ENCODE assay signal across 29 mouse cellular contexts in genomic region chr15:102965003-102965891, GRCm38 (mm10). TPM values are rescaled to one million over a fixed set of nuclear protein-coding genes. Genes with fewer than 3 reads are reported as not detected.
A peak's percentile ranks its signal among the peaks of the same experiment; 100 is the strongest.
DNase-seq lines count a peak whose midpoint lies in the region; ATAC-seq and TF ChIP-seq lines count a peak whose summit lies in the region.
"Had no signal": no experiment of that assay in that cellular context is flagged by ENCODE, and none has a peak within 500 bp of the region (broad histone marks: within the 10 kb centered on the region; RNA-seq: fewer than 3 reads in every experiment).

No protein-coding gene starts in this region.

- TF ChIP-seq RAD21 in MEL (IDR thresholded peaks at IDR 0.05; ENCODE audit: low read depth, low read length): no peak

- H3K9me3 ChIP-seq in MEL (replicated peaks; ENCODE audit: insufficient read depth, low read length): no peaks in the 10 kb centered on the region
- H3K9me3 ChIP-seq in limb, embryonic 10.5 days (replicated peaks): no peaks in the 10 kb centered on the region
- no peaks in the 10 kb centered on the region for H3K9me3 ChIP-seq in neural tube, embryonic 12.5 days
- H3K9me3 ChIP-seq: forebrain, embryonic 13.5 days; heart, embryonic 15.5 days; midbrain, embryonic 13.5 days had no signal

- H3K4me2 ChIP-seq in neural tube, embryonic 12.5 days (replicated peaks): peak overlapping the region; percentile 86
- H3K4me2 ChIP-seq: forebrain, embryonic 13.5 days; heart, embryonic 15.5 days; midbrain, embryonic 13.5 days had no signal

- H3K27ac ChIP-seq in kidney, adult 2 months (ENCODE audit: insufficient read depth, low read depth, low read length): peak overlapping the region; percentile 93
- no peak overlapping the region for H3K27ac ChIP-seq in MEL (ENCODE audit: control insufficient read depth, low read depth, low read length)
- peak overlapping the region; percentile 93 for H3K27ac ChIP-seq in limb, embryonic 10.5 days
- H3K27ac ChIP-seq in neural tube, embryonic 12.5 days: peak overlapping the region; percentile 64; the same call in 1 of the 2 replicates
- H3K27ac ChIP-seq: forebrain, embryonic 13.5 days; heart, embryonic 15.5 days; hindbrain, postnatal 0 days; midbrain, embryonic 13.5 days had no signal

- H3K9ac ChIP-seq in MEL (ENCODE audit: control insufficient read depth, low read depth, low read length, poor library complexity, severe bottlenecking): peak overlapping the region; percentile 80
- peak overlapping the region; percentile 64 for H3K9ac ChIP-seq in neural tube, embryonic 12.5 days
- H3K9ac ChIP-seq: forebrain, embryonic 13.5 days; heart, embryonic 15.5 days; liver, postnatal 0 days; midbrain, embryonic 13.5 days had no signal

- no peaks in the 10 kb centered on the region for H3K36me3 ChIP-seq in kidney, adult 2 months (ENCODE audit: control insufficient read depth, insufficient read depth, low read length)
- H3K36me3 ChIP-seq in MEL (ENCODE audit: control insufficient read depth in 1 of 2, insufficient read depth in 2 of 2, low read length in 2 of 2): peaks cover 0 to 14% of the 10 kb centered on the region in 2 experiments; a peak in 2 of 4 replicates
- no peaks in the 10 kb centered on the region for H3K36me3 ChIP-seq in limb, embryonic 10.5 days
- no peaks in the 10 kb centered on the region for H3K36me3 ChIP-seq in neural tube, embryonic 12.5 days
- H3K36me3 ChIP-seq: heart, embryonic 15.5 days; midbrain, embryonic 13.5 days had no signal

- no peak for ATAC-seq in neural tube, embryonic 12.5 days (ENCODE audit: low FRiP score, low read depth)
- ATAC-seq: liver, postnatal 0 days had no signal

- intact Hi-C loops in left cerebral cortex, postnatal 25 days (cut with DNase I): no loop called here
- intact Hi-C loops in heart, postnatal 14 days (cut with DNase I): no loop called here

- TF ChIP-seq EP300 in MEL (IDR thresholded peaks at IDR 0.05; ENCODE audit: low read depth in 1 of 2, low read length in 2 of 2): no peak

- 24% methylated on average over 26 of the region's 26 CpGs for WGBS in kidney, adult 2 months
- 2% methylated on average over 26 of the region's 26 CpGs for WGBS in limb, embryonic 10.5 days
- WGBS in neural tube, embryonic 12.5 days: 3% methylated on average over 26 of the region's 26 CpGs

- peaks cover 28% of the 10 kb centered on the region for H3K79me2 ChIP-seq in MEL (ENCODE audit: control insufficient read depth, insufficient read depth, low read length, poor library complexity)

- H3K4me1 ChIP-seq in kidney, adult 2 months (ENCODE audit: control insufficient read depth, insufficient read depth, low read length): peaks cover 4% of the 10 kb centered on the region; the same call in 1 of the 2 replicates
- peaks cover 10 to 16% of the 10 kb centered on the region in 2 experiments for H3K4me1 ChIP-seq in MEL (ENCODE audit: control insufficient read depth in 1 of 2, insufficient read depth in 2 of 2, low read length in 2 of 2)
- H3K4me1 ChIP-seq in limb, embryonic 10.5 days: peaks cover 48% of the 10 kb centered on the region
- H3K4me1 ChIP-seq in neural tube, embryonic 12.5 days: peaks cover 8% of the 10 kb centered on the region

- H3K27me3 ChIP-seq in kidney, adult 2 months (replicated peaks; ENCODE audit: control insufficient read depth, insufficient read depth, low read length): no peaks in the 10 kb centered on the region
- peaks cover 17 to 27% of the 10 kb centered on the region in 2 experiments for H3K27me3 ChIP-seq in MEL (ENCODE audit: control insufficient read depth in 1 of 2, insufficient read depth in 2 of 2, low read length in 2 of 2)
- H3K27me3 ChIP-seq in limb, embryonic 10.5 days (ENCODE audit: low read depth, poor library complexity, severe bottlenecking): peaks cover 100% of the 10 kb centered on the region
- peaks cover 83% of the 10 kb centered on the region for H3K27me3 ChIP-seq in neural tube, embryonic 12.5 days (replicated peaks)

- no peak for DNase-seq in kidney, adult 2 months
- no peak for DNase-seq in kidney, adult 9 months
- no peak for DNase-seq in MEL (ENCODE audit: low read depth, low spot score)
- peak; percentile 71 for DNase-seq in limb, embryonic 10.5 days (ENCODE audit: low spot score)
- DNase-seq in left cerebral cortex, postnatal 25 days (ENCODE audit: low spot score in 2 of 2): no peak
- no peak for DNase-seq in heart, postnatal 14 days
- no peak for DNase-seq in thymus, adult 18-20 months
- DNase-seq: adrenal gland, adult 2 months; B cell, adult 2 months; cerebellum, adult 8-10 months; layer of hippocampus, adult 9-11 months; liver, postnatal 0 days; lung, postnatal 10 days; right cerebral cortex, postnatal 14 days had no signal

- peak overlapping the region; percentile 50 for H3K4me3 ChIP-seq in kidney, adult 2 months (ENCODE audit: insufficient read depth, low read depth, low read length)
- peak overlapping the region; percentile 61 to 68 for H3K4me3 ChIP-seq in MEL (ENCODE audit: control insufficient read depth in 1 of 2, insufficient read depth in 1 of 2, low read depth in 2 of 2, low read length in 2 of 2)
- peak overlapping the region; percentile 58 for H3K4me3 ChIP-seq in limb, embryonic 10.5 days
- H3K4me3 ChIP-seq in neural tube, embryonic 12.5 days: peak overlapping the region; percentile 56
- H3K4me3 ChIP-seq: forebrain, embryonic 13.5 days; heart, embryonic 15.5 days; midbrain, embryonic 13.5 days had no signal

- no peak for TF ChIP-seq POLR2A in kidney, adult 2 months (IDR thresholded peaks at IDR 0.05; ENCODE audit: low read depth, low read length)
- no peak for TF ChIP-seq POLR2A in MEL (IDR thresholded peaks at IDR 0.05; ENCODE audit: control insufficient read depth in 1 of 2, insufficient read depth in 1 of 2, low read depth in 1 of 2, low read length in 2 of 2, poor library complexity in 1 of 2)

- no peak for TF ChIP-seq CTCF in kidney, adult 2 months (conservative IDR thresholded peaks at IDR 0.05; ENCODE audit: insufficient read depth, insufficient read length, low read depth, low read length)
- TF ChIP-seq CTCF in MEL (IDR thresholded peaks at IDR 0.05 in 2 of 3, conservative IDR thresholded peaks at IDR 0.05 in 1 of 3; ENCODE audit: control insufficient read depth in 1 of 3, insufficient read depth in 1 of 3, low read depth in 2 of 3, low read length in 3 of 3, poor library complexity in 1 of 3, severe bottlenecking in 1 of 3): no peak

TF ChIP-seq in MEL, 35 proteins besides CTCF, POLR2A, EP300 and RAD21:
- TF ChIP-seq GABPA (IDR thresholded peaks at IDR 0.05; ENCODE audit: low read depth, low read length): no peak
- TF ChIP-seq ZNF384 (IDR thresholded peaks at IDR 0.05; ENCODE audit: low read depth, low read length): no peak
- no peak for TF ChIP-seq SMC3 (IDR thresholded peaks at IDR 0.05; ENCODE audit: low read depth, low read length)
- no peak for TF ChIP-seq SIN3A (IDR thresholded peaks at IDR 0.05; ENCODE audit: low read length)
- no peak for TF ChIP-seq ELF1 (IDR thresholded peaks at IDR 0.05; ENCODE audit: low read depth, low read length)
- TF ChIP-seq GATA1 (IDR thresholded peaks at IDR 0.05; ENCODE audit: low read depth, low read length): no peak

RNA-seq across cellular contexts. Expression of gene Hoxc10, which starts 1.3 kb away (rescaled TPM):
- 16.4 and 16.7 TPM in 2 replicates for polyA plus RNA-seq in kidney, adult 2 months (2012; rRNA removed)
- 6.3 and 6.8 TPM in 2 replicates for total RNA-seq in MEL (2012; rRNA removed)
- polyA plus RNA-seq in MEL (2012; ENCODE audit: insufficient read depth in 1 of 2, insufficient read length in 2 of 2, low read depth in 1 of 2, low replicate concordance in 2 of 2, missing spikeins in 1 of 2): 10 to 100 TPM in 1 of 2 experiments, not detected in 1; 24.8 TPM
- 21.4 and 51.4 TPM in 2 replicates for polyA plus RNA-seq in limb, embryonic 10.5 days (2016; fragmentation: Nextera tagmentation; extraction: Ambion mirVana)
- polyA plus RNA-seq in neural tube, embryonic 12.5 days (2016; fragmentation: Nextera tagmentation; extraction: Ambion mirVana): 62.1 and 77.3 TPM in 2 replicates
- total RNA-seq in left cerebral cortex, postnatal 25 days (2021): not detected
- total RNA-seq in heart, postnatal 14 days (2021): not detected
- total RNA-seq: common myeloid progenitor, adult 5-6 weeks; heart, adult 8-10 months; hematopoietic stem cell, adult 5-6 weeks; hindbrain, postnatal 0 days; left cerebral cortex, adult 8-10 months; liver, adult 2 months; megakaryocyte progenitor cell, adult 5-6 weeks had no signal
- polyA plus RNA-seq: adrenal gland, adult 2 months; embryonic facial prominence, embryonic 11.5 days; forebrain, embryonic 13.5 days; frontal cortex, adult 2 months; heart, embryonic 15.5 days; hindbrain, postnatal 0 days; liver, adult 2 months; liver, postnatal 0 days; midbrain, embryonic 13.5 days; thymus, postnatal 0 days had no signal

RNA-seq across cellular contexts. Expression of gene Hoxc5, which starts 2.0 kb away (rescaled TPM):
- polyA plus RNA-seq in kidney, adult 2 months (2012; rRNA removed): 4.0 and 4.1 TPM in 2 replicates
- 0.46 and 0.56 TPM in 2 replicates for total RNA-seq in MEL (2012; rRNA removed)
- 1 to 10 TPM in 1 of 2 experiments, not detected in 1; 3.0 TPM for polyA plus RNA-seq in MEL (2012; ENCODE audit: insufficient read depth in 1 of 2, insufficient read length in 2 of 2, low read depth in 1 of 2, low replicate concordance in 2 of 2, missing spikeins in 1 of 2)
- 10.6 and 12.7 TPM in 2 replicates for polyA plus RNA-seq in limb, embryonic 10.5 days (2016; fragmentation: Nextera tagmentation; extraction: Ambion mirVana)
- 32.1 and 35.5 TPM in 2 replicates for polyA plus RNA-seq in neural tube, embryonic 12.5 days (2016; fragmentation: Nextera tagmentation; extraction: Ambion mirVana)
- total RNA-seq in left cerebral cortex, postnatal 25 days (2021): not detected
- not detected for total RNA-seq in heart, postnatal 14 days (2021)
- total RNA-seq: common myeloid progenitor, adult 5-6 weeks; hematopoietic stem cell, adult 5-6 weeks; left cerebral cortex, adult 8-10 months; megakaryocyte progenitor cell, adult 5-6 weeks had no signal
- polyA plus RNA-seq: forebrain, embryonic 13.5 days; frontal cortex, adult 2 months; liver, adult 2 months; liver, postnatal 0 days had no signal

RNA-seq across cellular contexts. Expression of gene Hoxc9, which starts 11.0 kb away (rescaled TPM):
- 5.5 and 7.3 TPM in 2 replicates for polyA plus RNA-seq in kidney, adult 2 months (2012; rRNA removed)
- 3.2 and 4.1 TPM in 2 replicates for total RNA-seq in MEL (2012; rRNA removed)
- polyA plus RNA-seq in MEL (2012; ENCODE audit: insufficient read depth in 1 of 2, insufficient read length in 2 of 2, low read depth in 1 of 2, low replicate concordance in 2 of 2, missing spikeins in 1 of 2): 100 to 1,000 TPM in 1 of 2 experiments, 1 to 10 TPM in 1; 9.5 to 400 TPM
- polyA plus RNA-seq in limb, embryonic 10.5 days (2016; fragmentation: Nextera tagmentation; extraction: Ambion mirVana): 4.4 and 6.9 TPM in 2 replicates
- 45.2 and 47.4 TPM in 2 replicates for polyA plus RNA-seq in neural tube, embryonic 12.5 days (2016; fragmentation: Nextera tagmentation; extraction: Ambion mirVana)
- total RNA-seq in left cerebral cortex, postnatal 25 days (2021): not detected
- not detected for total RNA-seq in heart, postnatal 14 days (2021)
- total RNA-seq: common myeloid progenitor, adult 5-6 weeks; heart, adult 8-10 months; hematopoietic stem cell, adult 5-6 weeks; hindbrain, postnatal 0 days; left cerebral cortex, adult 8-10 months; liver, adult 2 months; megakaryocyte progenitor cell, adult 5-6 weeks had no signal
- polyA plus RNA-seq: embryonic facial prominence, embryonic 11.5 days; forebrain, embryonic 13.5 days; frontal cortex, adult 2 months; heart, embryonic 15.5 days; hindbrain, postnatal 0 days; liver, adult 2 months; liver, postnatal 0 days; midbrain, embryonic 13.5 days; stomach, embryonic 16.5 days; thymus, postnatal 0 days had no signal

RNA-seq across cellular contexts. Expression of gene Hoxc11, which starts 11.0 kb away (rescaled TPM):
- 0.25 and 0.30 TPM in 2 replicates for polyA plus RNA-seq in kidney, adult 2 months (2012; rRNA removed)
- total RNA-seq in MEL (2012; rRNA removed): not detected in 2 replicates
- not detected for polyA plus RNA-seq in MEL (2012; ENCODE audit: insufficient read depth in 1 of 2, insufficient read length in 2 of 2, low read depth in 1 of 2, low replicate concordance in 2 of 2, missing spikeins in 1 of 2)
- 2.4 and 4.7 TPM in 2 replicates for polyA plus RNA-seq in limb, embryonic 10.5 days (2016; fragmentation: Nextera tagmentation; extraction: Ambion mirVana)
- 4.3 and 5.7 TPM in 2 replicates for polyA plus RNA-seq in neural tube, embryonic 12.5 days (2016; fragmentation: Nextera tagmentation; extraction: Ambion mirVana)
- total RNA-seq in left cerebral cortex, postnatal 25 days (2021): not detected
- not detected for total RNA-seq in heart, postnatal 14 days (2021)
- total RNA-seq: adrenal gland, adult 2 months; common myeloid progenitor, adult 5-6 weeks; heart, adult 8-10 months; hematopoietic stem cell, adult 5-6 weeks; hindbrain, postnatal 0 days; left cerebral cortex, adult 8-10 months; liver, adult 2 months; megakaryocyte progenitor cell, adult 5-6 weeks had no signal
- polyA plus RNA-seq: adrenal gland, adult 2 months; embryonic facial prominence, embryonic 11.5 days; forebrain, embryonic 13.5 days; frontal cortex, adult 2 months; heart, embryonic 15.5 days; hindbrain, postnatal 0 days; liver, adult 2 months; liver, postnatal 0 days; midbrain, embryonic 13.5 days; stomach, embryonic 16.5 days had no signal

RNA-seq across cellular contexts. Expression of gene Hoxc8, which starts 25.2 kb away (rescaled TPM):
- 3.4 and 4.0 TPM in 2 replicates for polyA plus RNA-seq in kidney, adult 2 months (2012; rRNA removed)
- total RNA-seq in MEL (2012; rRNA removed): 0.26 and 0.31 TPM in 2 replicates
- polyA plus RNA-seq in MEL (2012; ENCODE audit: insufficient read depth in 1 of 2, insufficient read length in 2 of 2, low read depth in 1 of 2, low replicate concordance in 2 of 2, missing spikeins in 1 of 2): 1 to 10 TPM in 1 of 2 experiments, not detected in 1; 1.7 TPM
- 5.1 and 6.0 TPM in 2 replicates for polyA plus RNA-seq in limb, embryonic 10.5 days (2016; fragmentation: Nextera tagmentation; extraction: Ambion mirVana)
- polyA plus RNA-seq in neural tube, embryonic 12.5 days (2016; fragmentation: Nextera tagmentation; extraction: Ambion mirVana): 44.5 and 65.6 TPM in 2 replicates
- not detected for total RNA-seq in left cerebral cortex, postnatal 25 days (2021)
- total RNA-seq in heart, postnatal 14 days (2021): not detected
- total RNA-seq: common myeloid progenitor, adult 5-6 weeks; heart, adult 8-10 months; hematopoietic stem cell, adult 5-6 weeks; left cerebral cortex, adult 8-10 months; liver, adult 2 months; megakaryocyte progenitor cell, adult 5-6 weeks had no signal
- polyA plus RNA-seq: embryonic facial prominence, embryonic 11.5 days; forebrain, embryonic 13.5 days; frontal cortex, adult 2 months; heart, embryonic 15.5 days; hindbrain, postnatal 0 days; liver, adult 2 months; liver, postnatal 0 days; midbrain, embryonic 13.5 days; thymus, postnatal 0 days had no signal
